Mouse (Mus musculus) neural tube, embryonic 15.5 days (tissue): Measurements from ENCODE around the gene Npnt. TPM values are rescaled to one million over a fixed set of nuclear protein-coding genes. Genes with fewer than 3 reads are reported as not detected.

ENCODE experiments used
- ATAC-seq: fragments of 200-750 bp; cut with Nextera tagmentation; 2 replicates; pipeline ENCODE4 v1.8.0; 2017; ENCODE audit warnings: mild to moderate bottlenecking, moderate TSS enrichment, moderate library complexity; ENCODE audit not compliant: low FRiP score
- H3K27ac ChIP-seq: fragments of 300-500 bp; sonication (generic); replicated peaks from 2 replicates; pipeline ENCODE4 v1.5.1; 2015; ENCODE audit warnings: mild to moderate bottlenecking, inconsistent platforms
- H3K27me3 ChIP-seq: fragments of 300-500 bp; sonication (generic); replicated peaks from 2 replicates; pipeline ENCODE4 v1.6.1; 2015; ENCODE audit warnings: inconsistent platforms
- H3K36me3 ChIP-seq: fragments of 300-500 bp; sonication (generic); 2 replicates; pipeline ENCODE4 v1.6.1; 2015; ENCODE audit warnings: inconsistent platforms
- H3K4me1 ChIP-seq: fragments of 300-500 bp; sonication (generic); 2 replicates; pipeline ENCODE4 v1.6.1; 2015; ENCODE audit warnings: inconsistent platforms
- H3K4me2 ChIP-seq: fragments of 300-500 bp; sonication (generic); 2 replicates; pipeline ENCODE4 v1.6.1; 2015; ENCODE audit warnings: inconsistent platforms, mild to moderate bottlenecking, moderate library complexity
- H3K4me3 ChIP-seq: fragments of 300-500 bp; sonication (generic); replicated peaks from 2 replicates; pipeline ENCODE4 v1.5.1; 2015; ENCODE audit warnings: mild to moderate bottlenecking, inconsistent platforms
- H3K9ac ChIP-seq: fragments of 300-500 bp; sonication (generic); replicated peaks from 2 replicates; pipeline ENCODE4 v1.6.1; 2015; ENCODE audit warnings: mild to moderate bottlenecking, inconsistent platforms
- H3K9me3 ChIP-seq: fragments of 300-500 bp; sonication (generic); replicated peaks from 2 replicates; pipeline ENCODE4 v1.6.1; 2016; ENCODE audit warnings: inconsistent platforms
- WGBS: fragments of 180-500 bp; shearing (Covaris S2); methylation state at CpG from one replicate; pipeline ENCODE4 v1.1.7; 2015; ENCODE audit warnings: mixed read lengths; 5-methylcytosine and 5-hydroxymethylcytosine counted together
- polyA plus RNA-seq: library from polyadenylated mRNA; unstranded; fragments of >200 nt; fragmentation: Nextera tagmentation; extraction: Ambion mirVana; gene quantifications from 2 replicates; pipeline ENCODE4 v1.2.1, GENCODE M21; 2015

The Npnt gene
- polyA plus RNA-seq, 1 experiment from 2014 or later = 14.6 TPM

DNA sequence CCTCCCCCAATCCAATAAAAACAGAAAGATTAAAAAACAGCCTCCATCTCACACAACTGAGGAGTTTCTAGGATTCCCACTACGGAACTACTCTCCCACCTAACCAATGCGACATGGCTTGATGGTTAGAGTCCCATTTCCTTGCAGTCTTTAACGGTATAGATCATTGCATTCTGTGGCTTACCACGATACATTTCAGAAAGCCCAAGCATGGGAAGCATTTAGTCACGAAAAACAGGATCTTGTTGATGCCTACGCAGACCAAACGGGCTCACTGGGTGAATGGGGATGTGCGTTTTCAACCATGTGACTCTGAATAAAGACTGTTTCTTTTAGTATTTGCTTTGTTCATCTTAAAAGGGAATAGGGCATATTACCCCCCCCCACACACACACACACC, 85.1 kb downstream of the Npnt start:
- Histone ChIP-seq H3K36me3 (no peaks in the 10 kb centered on the region), H3K9ac (no peak overlapping the region), H3K4me1 (peaks cover 7% of the 10 kb centered on the region; the same call in 1 of the 2 replicates), H3K9me3 (no peaks in the 10 kb centered on the region), H3K27me3 (no peaks in the 10 kb centered on the region), H3K27ac (no peak overlapping the region), H3K4me2 (no peak overlapping the region), H3K4me3 (no peak overlapping the region)
- no peak for ATAC-seq
- 86% methylated on average over 8 of the region's 8 CpGs for WGBS

DNA sequence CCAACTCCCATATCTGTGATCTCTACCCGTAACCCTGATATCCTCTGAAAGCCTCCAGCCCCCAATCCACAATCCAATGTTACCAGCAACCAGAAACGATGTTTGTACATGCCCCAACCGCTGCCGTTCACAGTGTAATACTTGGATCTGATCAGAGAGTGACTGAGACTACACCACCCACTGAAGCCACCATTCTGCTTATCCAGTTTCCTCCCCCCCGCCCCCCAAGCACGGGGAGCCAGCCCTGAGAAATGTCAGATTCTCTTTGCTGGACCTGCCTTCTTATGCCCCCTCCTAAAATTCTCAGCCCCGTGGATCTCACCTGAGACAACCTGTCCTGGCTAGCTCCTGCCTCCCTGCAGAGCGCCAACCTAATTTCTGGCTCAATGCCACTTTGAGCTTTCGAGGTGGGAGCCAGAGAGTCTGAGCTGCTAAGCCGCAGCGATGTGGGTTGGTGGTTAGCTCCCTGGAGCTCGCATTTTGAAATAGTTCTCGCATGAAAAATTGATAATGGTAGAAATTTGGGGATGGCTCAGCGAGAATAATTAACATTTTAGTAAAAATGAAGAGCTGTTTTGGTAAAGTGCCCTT, 85.7 kb downstream of the Npnt start:
- no peak overlapping the region for H3K9ac ChIP-seq
- H3K27ac ChIP-seq = no peak overlapping the region
- peaks cover 7% of the 10 kb centered on the region; the same call in 1 of the 2 replicates for H3K4me1 ChIP-seq
- ATAC-seq = no peak
- H3K9me3 ChIP-seq = no peaks in the 10 kb centered on the region
- no peaks in the 10 kb centered on the region for H3K36me3 ChIP-seq
- 82% methylated on average over 14 of the region's 14 CpGs for WGBS
- H3K4me3 ChIP-seq = no peak overlapping the region
- H3K27me3 ChIP-seq = no peaks in the 10 kb centered on the region
- H3K4me2 ChIP-seq = no peak overlapping the region

GRCm38 (mm10) chr3:132863843-132864242, 86.2 kb downstream of the Npnt start:
- ATAC-seq = no peak
- Histone ChIP-seq H3K36me3 (no peaks in the 10 kb centered on the region), H3K4me3 (no peak overlapping the region), H3K9ac (no peak overlapping the region), H3K27ac (no peak overlapping the region), H3K4me2 (no peak overlapping the region), H3K27me3 (no peaks in the 10 kb centered on the region), H3K4me1 (peaks cover 5% of the 10 kb centered on the region; the same call in 1 of the 2 replicates), H3K9me3 (no peaks in the 10 kb centered on the region)
- WGBS = 79% methylated on average over 13 of the region's 13 CpGs

DNA sequence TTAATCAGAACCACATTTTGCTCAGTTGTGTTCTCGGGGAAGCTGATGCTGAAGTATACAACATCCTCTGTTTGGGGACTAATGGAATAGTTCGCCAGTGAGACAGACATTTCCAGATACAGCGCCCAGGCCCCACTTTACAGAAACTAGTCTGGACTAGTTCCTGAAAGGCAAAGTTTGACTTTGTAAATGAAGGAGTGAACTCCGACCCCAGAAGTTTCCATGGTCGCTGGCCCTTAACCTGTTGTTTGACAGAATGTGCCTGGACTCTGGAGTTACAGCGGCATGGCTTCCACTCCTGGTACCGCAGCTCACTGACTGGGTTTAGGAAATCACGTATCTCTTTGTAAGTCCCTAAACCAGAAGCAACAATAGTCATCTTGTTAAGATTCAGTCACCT, 89.3 kb downstream of the Npnt start:
- 85% methylated on average over 8 of the region's 8 CpGs for WGBS
- no peak overlapping the region for H3K9ac ChIP-seq

DNA sequence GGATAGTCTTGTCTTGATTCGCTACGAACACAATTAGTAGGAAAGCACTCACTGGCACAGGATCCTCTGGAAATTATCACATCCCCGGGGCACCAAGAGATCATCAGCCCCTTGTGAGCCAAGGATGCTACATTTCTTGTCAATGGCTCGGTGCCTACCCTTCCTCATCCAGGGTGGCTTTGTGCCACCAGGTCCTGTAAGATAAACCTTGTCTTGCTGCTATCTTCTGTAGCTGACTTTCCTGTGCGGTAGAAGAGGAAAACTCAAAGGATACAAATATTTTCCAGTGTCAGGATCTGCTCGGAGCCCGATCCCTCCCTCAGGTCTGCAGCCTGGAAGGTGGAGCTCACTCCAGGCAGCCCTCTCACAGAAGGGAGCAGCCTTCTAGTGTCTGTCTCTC, 90.5 kb downstream of the Npnt start:
- no peak for ATAC-seq
- no peak overlapping the region for H3K4me2 ChIP-seq
- H3K4me3 ChIP-seq = no peak overlapping the region
- no peaks in the 10 kb centered on the region for H3K27me3 ChIP-seq
- H3K4me1 ChIP-seq = no peaks in the 10 kb centered on the region
- no peaks in the 10 kb centered on the region for H3K36me3 ChIP-seq
- no peaks in the 10 kb centered on the region for H3K9me3 ChIP-seq
- no peak overlapping the region for H3K27ac ChIP-seq
- 89% methylated on average over 7 of the region's 7 CpGs for WGBS
- H3K9ac ChIP-seq = no peak overlapping the region

More for the DNA sequence above, 89.3 kb downstream of the Npnt start:
- no peaks in the 10 kb centered on the region for H3K36me3 ChIP-seq
- no peaks in the 10 kb centered on the region for H3K4me1 ChIP-seq
- no peak overlapping the region for H3K4me2 ChIP-seq
- no peaks in the 10 kb centered on the region for H3K9me3 ChIP-seq
- H3K27me3 ChIP-seq = no peaks in the 10 kb centered on the region
- H3K27ac ChIP-seq = no peak overlapping the region
- ATAC-seq = no peak
- H3K4me3 ChIP-seq = no peak overlapping the region

DNA sequence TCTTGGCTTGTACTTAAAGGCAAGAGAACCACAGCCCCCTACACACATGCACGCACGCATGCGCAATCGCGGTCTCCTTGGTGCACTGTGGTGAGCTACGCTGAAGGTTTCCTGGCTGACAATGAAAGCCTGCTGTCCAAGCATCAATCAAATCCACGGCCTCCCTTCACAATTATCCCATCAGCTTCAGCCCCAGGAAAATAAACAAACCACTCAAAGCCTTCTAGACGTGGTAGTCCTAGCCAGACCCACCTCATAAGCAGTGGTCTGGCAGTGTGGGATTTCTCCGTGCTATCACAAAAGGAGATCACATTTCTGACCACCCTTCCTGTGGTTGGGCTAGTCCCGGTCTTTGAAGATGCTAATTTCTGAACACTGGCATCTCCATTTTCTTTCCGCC, 91.2 kb downstream of the Npnt start:
- WGBS = 72% methylated on average over 11 of the region's 11 CpGs
- no peak overlapping the region for H3K4me2 ChIP-seq
- H3K27ac ChIP-seq = no peak overlapping the region
- H3K9me3 ChIP-seq = no peaks in the 10 kb centered on the region
- no peak overlapping the region for H3K9ac ChIP-seq
- ATAC-seq = no peak
- H3K27me3 ChIP-seq = no peaks in the 10 kb centered on the region
- H3K4me1 ChIP-seq = no peaks in the 10 kb centered on the region
- H3K36me3 ChIP-seq = no peaks in the 10 kb centered on the region
- no peak overlapping the region for H3K4me3 ChIP-seq

DNA sequence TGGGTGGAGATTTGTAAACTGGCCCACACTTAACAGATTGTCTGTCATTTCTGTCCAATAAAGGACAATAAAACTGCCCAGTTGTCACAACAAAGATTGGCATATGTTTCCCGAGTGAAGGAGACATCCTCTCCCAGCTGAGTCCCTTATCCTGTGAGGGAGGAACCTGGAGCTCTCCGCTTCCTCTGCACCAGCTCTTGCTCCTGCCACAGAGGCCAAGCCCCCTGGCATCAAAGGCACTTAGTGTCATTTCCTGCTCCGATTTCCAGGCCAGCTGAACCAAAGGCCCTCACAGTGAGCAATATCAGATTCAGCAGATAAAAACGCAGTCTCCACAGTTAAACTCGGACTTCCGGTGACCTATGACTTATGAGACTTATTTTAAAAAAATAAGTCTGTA, 93.4 kb downstream of the Npnt start:
- Histone ChIP-seq H3K9me3 (no peaks in the 10 kb centered on the region), H3K4me2 (no peak overlapping the region), H3K36me3 (no peaks in the 10 kb centered on the region), H3K9ac (no peak overlapping the region), H3K27me3 (no peaks in the 10 kb centered on the region), H3K4me3 (no peak overlapping the region), H3K27ac (no peak overlapping the region), H3K4me1 (no peaks in the 10 kb centered on the region)
- WGBS = 77% methylated on average over 6 of the region's 6 CpGs
- no peak for ATAC-seq

- H3K9me3 ChIP-seq = no peaks in the 10 kb centered on the region
- no peaks in the 10 kb centered on the region for H3K4me1 ChIP-seq
- no peaks in the 10 kb centered on the region for H3K27me3 ChIP-seq
- 65% methylated on average over 9 of the region's 9 CpGs for WGBS
- no peaks in the 10 kb centered on the region for H3K36me3 ChIP-seq
- H3K4me3 ChIP-seq = no peak overlapping the region
- H3K4me2 ChIP-seq = no peak overlapping the region
- H3K9ac ChIP-seq = no peak overlapping the region
- H3K27ac ChIP-seq = no peak overlapping the region
- ATAC-seq = no peak
These were observed 94.5 kb downstream of the Npnt start for GRCm38 (mm10) chr3:132855458-132856212.

- ATAC-seq = no peak
- Histone ChIP-seq H3K36me3 (no peaks in the 10 kb centered on the region), H3K27ac (no peak overlapping the region), H3K27me3 (no peaks in the 10 kb centered on the region), H3K4me3 (no peak overlapping the region), H3K9me3 (no peaks in the 10 kb centered on the region), H3K4me1 (no peaks in the 10 kb centered on the region), H3K4me2 (no peak overlapping the region), H3K9ac (no peak overlapping the region)
- 87% methylated on average over 9 of the region's 9 CpGs for WGBS
These were observed 95.8 kb downstream of the Npnt start for GRCm38 (mm10) chr3:132854271-132854670.

DNA sequence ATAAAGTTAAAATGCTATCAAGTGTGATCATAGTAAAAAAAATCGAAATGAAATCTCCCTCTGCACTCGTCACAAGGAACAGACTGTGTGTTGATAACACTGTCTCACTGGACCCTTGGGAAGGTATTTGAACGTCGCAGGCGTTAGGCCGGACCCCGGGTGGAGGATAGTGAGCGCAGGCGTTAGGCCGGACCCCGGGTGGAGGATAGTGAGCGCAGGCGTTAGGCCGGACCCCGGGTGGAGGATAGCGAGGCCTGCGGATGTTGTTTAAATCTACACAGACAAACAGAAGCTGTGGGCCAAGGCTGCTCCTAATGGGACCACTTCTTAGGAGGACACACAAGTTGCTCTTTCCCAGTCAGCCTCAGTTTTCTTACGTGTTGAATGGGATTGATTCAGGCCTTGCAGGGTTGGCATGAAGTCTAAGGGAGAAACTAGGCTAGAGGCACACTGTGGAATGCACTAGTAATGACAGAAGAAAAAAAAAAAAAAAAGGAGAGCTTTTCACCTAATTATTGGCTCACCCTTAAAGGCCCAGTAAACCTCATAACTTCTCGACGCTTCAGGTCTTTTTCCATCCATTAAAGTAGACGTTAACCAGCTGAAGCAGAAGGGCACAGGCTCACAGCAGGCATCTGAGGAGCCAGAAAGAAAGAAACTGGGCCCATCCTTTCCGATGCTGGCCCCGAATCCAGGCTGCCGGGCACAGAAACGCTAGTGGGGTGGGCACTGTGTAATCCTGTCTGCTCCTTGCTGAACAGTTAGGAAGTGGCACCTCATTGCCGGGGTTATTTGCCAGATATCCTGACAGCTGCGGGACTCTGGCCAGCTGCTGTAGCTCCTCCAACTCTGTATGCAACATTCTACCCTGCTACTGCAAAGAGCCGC, 98.0 kb downstream of the Npnt start:
- WGBS = 70% methylated on average over 28 of the region's 28 CpGs
- no peaks in the 10 kb centered on the region for H3K4me1 ChIP-seq
- no peak overlapping the region for H3K9ac ChIP-seq
- H3K27ac ChIP-seq = no peak overlapping the region
- H3K9me3 ChIP-seq = no peaks in the 10 kb centered on the region
- no peak overlapping the region for H3K4me3 ChIP-seq
- H3K27me3 ChIP-seq = no peaks in the 10 kb centered on the region
- no peak for ATAC-seq
- H3K4me2 ChIP-seq = no peak overlapping the region
- no peaks in the 10 kb centered on the region for H3K36me3 ChIP-seq

GRCm38 (mm10) chr3:132851417-132851816, 98.7 kb downstream of the Npnt start:
- no peak for ATAC-seq
- H3K36me3 ChIP-seq = no peaks in the 10 kb centered on the region
- 64% methylated on average over 1 of the region's 1 CpGs for WGBS
- H3K4me1 ChIP-seq = no peaks in the 10 kb centered on the region
- H3K4me2 ChIP-seq = no peak overlapping the region
- no peak overlapping the region for H3K9ac ChIP-seq
- H3K27ac ChIP-seq = no peak overlapping the region
- H3K9me3 ChIP-seq = no peaks in the 10 kb centered on the region
- H3K4me3 ChIP-seq = no peak overlapping the region
- no peaks in the 10 kb centered on the region for H3K27me3 ChIP-seq

GRCm38 (mm10) chr3:132850431-132850830, 99.7 kb downstream of the Npnt start:
- no peaks in the 10 kb centered on the region for H3K9me3 ChIP-seq
- no peak overlapping the region for H3K27ac ChIP-seq
- H3K36me3 ChIP-seq = no peaks in the 10 kb centered on the region
- 83% methylated on average over 2 of the region's 2 CpGs for WGBS
- no peak overlapping the region for H3K9ac ChIP-seq
- no peaks in the 10 kb centered on the region for H3K4me1 ChIP-seq
- H3K4me3 ChIP-seq = no peak overlapping the region
- no peak overlapping the region for H3K4me2 ChIP-seq
- H3K27me3 ChIP-seq = no peaks in the 10 kb centered on the region
- no peak for ATAC-seq
